Mouse (Mus musculus) MEL (cell line): ENCODE measurements around the gene Tmem251. TPM values are rescaled to one million over a fixed set of nuclear protein-coding genes. Genes with fewer than 3 reads are reported as not detected.

Source experiments
- DNase-seq: peaks from one replicate; pipeline ENCODE4 v3.0.0; 2011; ENCODE audit warnings: low read depth, low spot score
- H3K27ac ChIP-seq: 2 replicates; pipeline ENCODE4 v1.5.1; 2012; ENCODE audit warnings: low read depth, mild to moderate bottlenecking, control low read depth, low read length, moderate library complexity; ENCODE audit not compliant: control insufficient read depth
- H3K27me3 ChIP-seq, 2 experiments: fragments of 150-350 bp in 1 of 2; sonication (generic) in 1 of 2; 2 replicates each; pipeline ENCODE4 v1.6.1; 2012; ENCODE audit warnings: low read length in 2 of 2, mild to moderate bottlenecking in 2 of 2, improper control_type of control experiment in 1 of 2, moderate library complexity in 1 of 2; ENCODE audit not compliant: insufficient read depth in 2 of 2, control insufficient read depth in 1 of 2
- H3K36me3 ChIP-seq, 2 experiments: 2 replicates each; pipeline ENCODE4 v1.6.1; 2012 to 2014; ENCODE audit warnings: low read length in 2 of 2, improper control_type of control experiment in 1 of 2, inconsistent platforms in 1 of 2, mild to moderate bottlenecking in 1 of 2; ENCODE audit not compliant: insufficient read depth in 2 of 2, control insufficient read depth in 1 of 2
- H3K4me1 ChIP-seq, 2 experiments: fragments of 150-350 bp in 1 of 2; sonication (generic) in 1 of 2; 2 replicates each; pipeline ENCODE4 v1.6.1; 2012; ENCODE audit warnings: low read length in 2 of 2, improper control_type of control experiment in 1 of 2, mild to moderate bottlenecking in 1 of 2; ENCODE audit not compliant: insufficient read depth in 2 of 2, control insufficient read depth in 1 of 2
- H3K4me3 ChIP-seq, 2 experiments: fragments of 150-350 bp in 1 of 2; sonication (generic) in 1 of 2; 2 replicates each; pipeline ENCODE4 v1.5.1; 2012; ENCODE audit warnings: low read depth in 2 of 2, low read length in 2 of 2, mild to moderate bottlenecking in 2 of 2, moderate library complexity in 2 of 2, control low read depth in 1 of 2, improper control_type of control experiment in 1 of 2; ENCODE audit not compliant: control insufficient read depth in 1 of 2, insufficient read depth in 1 of 2
- H3K79me2 ChIP-seq: 2 replicates; pipeline ENCODE4 v1.6.1; 2012; ENCODE audit warnings: mild to moderate bottlenecking, low read length, moderate library complexity; ENCODE audit not compliant: control insufficient read depth, poor library complexity, insufficient read depth
- H3K9ac ChIP-seq: 2 replicates; pipeline ENCODE4 v1.6.1; 2012; ENCODE audit warnings: low read depth, mild to moderate bottlenecking, control low read depth, low read length, moderate library complexity; ENCODE audit not compliant: control insufficient read depth, poor library complexity, severe bottlenecking
- H3K9me3 ChIP-seq: fragments of 150-350 bp; sonication (generic); replicated peaks from 2 replicates; pipeline ENCODE4 v1.6.1; 2012; ENCODE audit warnings: mild to moderate bottlenecking, low read length, improper control_type of control experiment, moderate library complexity; ENCODE audit not compliant: insufficient read depth
- BHLHE40 ChIP-seq: IDR thresholded peaks from 2 replicates; pipeline ENCODE4 v1.6.1; 2012; ENCODE audit warnings: low read depth, mild to moderate bottlenecking, inconsistent platforms, low read length, improper control_type of control experiment, borderline replicate concordance
- CHD1 ChIP-seq: IDR thresholded peaks from 2 replicates; pipeline ENCODE4 v1.6.1; 2012; ENCODE audit warnings: low read depth, mild to moderate bottlenecking, inconsistent platforms, low read length, improper control_type of control experiment
- CHD2 ChIP-seq: IDR thresholded peaks from 2 replicates; pipeline ENCODE4 v1.6.1; 2011; ENCODE audit warnings: low read length, improper control_type of control experiment
- E2F4 ChIP-seq: IDR thresholded peaks from 2 replicates; pipeline ENCODE4 v1.6.1; 2011; ENCODE audit warnings: low read depth, low read length, improper control_type of control experiment, borderline replicate concordance
- EP300 ChIP-seq, 2 experiments: IDR thresholded peaks; 2 replicates each; pipeline ENCODE4 v1.6.1; 2011; ENCODE audit warnings: improper control_type of control experiment in 2 of 2, low read length in 2 of 2, low read depth in 1 of 2, mild to moderate bottlenecking in 1 of 2
- ETS1 ChIP-seq: IDR thresholded peaks from 2 replicates; pipeline ENCODE4 v1.6.1; 2012; ENCODE audit warnings: low read depth, mild to moderate bottlenecking, inconsistent platforms, low read length, improper control_type of control experiment, moderate library complexity
- GABPA ChIP-seq: IDR thresholded peaks from 2 replicates; pipeline ENCODE4 v1.6.1; 2012; ENCODE audit warnings: low read depth, mild to moderate bottlenecking, inconsistent platforms, low read length, improper control_type of control experiment, moderate library complexity
- GATA1 ChIP-seq: IDR thresholded peaks from 2 replicates; pipeline ENCODE4 v1.6.1; 2011; ENCODE audit warnings: low read depth, low read length, improper control_type of control experiment
- KAT2A ChIP-seq: conservative IDR thresholded peaks from 2 replicates; pipeline ENCODE4 v1.6.1; 2012; ENCODE audit warnings: low read depth, low read length, improper control_type of control experiment, inconsistent platforms
- MAFK ChIP-seq: IDR thresholded peaks from 2 replicates; pipeline ENCODE4 v1.6.1; 2011; ENCODE audit warnings: low read depth, mild to moderate bottlenecking, low read length, improper control_type of control experiment, borderline replicate concordance
- MEF2A ChIP-seq: IDR thresholded peaks from 2 replicates; pipeline ENCODE4 v1.6.1; 2014; ENCODE audit warnings: low read depth, mild to moderate bottlenecking, inconsistent platforms, low read length, improper control_type of control experiment; ENCODE audit not compliant: poor library complexity, insufficient replicate concordance, severe bottlenecking; ENCODE audit errors: extremely low read depth
- MYC ChIP-seq: IDR thresholded peaks from 2 replicates; pipeline ENCODE4 v1.6.1; 2011; ENCODE audit warnings: low read depth, mild to moderate bottlenecking, low read length, improper control_type of control experiment, moderate library complexity
- NELFE ChIP-seq: IDR thresholded peaks from 2 replicates; pipeline ENCODE4 v1.6.1; 2011; ENCODE audit warnings: low read depth, low read length, improper control_type of control experiment
- NRF1 ChIP-seq: IDR thresholded peaks from 2 replicates; pipeline ENCODE4 v1.6.1; 2014; ENCODE audit warnings: low read depth, mild to moderate bottlenecking, inconsistent platforms, low read length, improper control_type of control experiment, moderate library complexity; ENCODE audit not compliant: poor library complexity, insufficient read depth, severe bottlenecking
- POLR2AphosphoS2 ChIP-seq: IDR thresholded peaks from 2 replicates; pipeline ENCODE4 v1.6.1; 2011; ENCODE audit warnings: low read length, improper control_type of control experiment
- TAL1 ChIP-seq: IDR thresholded peaks from 2 replicates; pipeline ENCODE4 v1.6.1; 2012; ENCODE audit warnings: mild to moderate bottlenecking, inconsistent platforms, low read length, moderate library complexity, mixed read lengths
- TCF12 ChIP-seq: IDR thresholded peaks from 2 replicates; pipeline ENCODE4 v1.6.1; 2014; ENCODE audit warnings: low read depth, mild to moderate bottlenecking, inconsistent platforms, low read length, improper control_type of control experiment, moderate library complexity
- USF2 ChIP-seq, 2 experiments: IDR thresholded peaks; 2 replicates each; pipeline ENCODE4 v1.6.1; 2011 to 2012; ENCODE audit warnings: improper control_type of control experiment in 2 of 2, low read length in 2 of 2, borderline replicate concordance in 1 of 2, inconsistent platforms in 1 of 2, low read depth in 1 of 2, mild to moderate bottlenecking in 1 of 2; ENCODE audit not compliant: insufficient read depth in 1 of 2
- ZC3H11A ChIP-seq: IDR thresholded peaks from 2 replicates; pipeline ENCODE4 v1.6.1; 2012; ENCODE audit warnings: low read depth, mild to moderate bottlenecking, inconsistent platforms, low read length, improper control_type of control experiment
- polyA plus RNA-seq, 2 experiments: library from polyadenylated mRNA; stranded (reverse) in 1 of 2; unstranded in 1 of 2; fragments of >175 nt in 1 of 2; fragments of >200 nt in 1 of 2; gene quantifications; 2 replicates each; pipeline versions ENCODE4 v1.2.1 to v1.2.4; 2012; ENCODE audit warnings: low replicate concordance in 2 of 2, low read depth in 1 of 2; ENCODE audit not compliant: insufficient read length in 2 of 2, insufficient read depth in 1 of 2, missing spikeins in 1 of 2
- total RNA-seq: library from RNA; depleted of rRNA; stranded (reverse); fragments of 300-350 nt; gene quantifications from 2 replicates; pipeline ENCODE4 v1.2.3, GENCODE M21; 2012

Gene Tmem251
- total and polyA plus RNA-seq, 3 experiments, result 9.0 to 57.5 (median 11.4) TPM

GRCm38 (mm10) chr12:102782841-102783240, 39.3 kb downstream of the Tmem251 start:
- TF ChIP-seq TCF12, result no peak
- no peak for TF ChIP-seq NELFE
- TF ChIP-seq ETS1, result no peak
- no peak for TF ChIP-seq GABPA
- no peak for TF ChIP-seq ZC3H11A
- no peak for TF ChIP-seq GATA1
- no peak for TF ChIP-seq TAL1
- no peak for TF ChIP-seq CHD1
- no peak for TF ChIP-seq MEF2A
- no peak for TF ChIP-seq E2F4
- TF ChIP-seq MAFK, result no peak
- TF ChIP-seq BHLHE40, result no peak
- TF ChIP-seq EP300 (IDR thresholded peaks at IDR 0.05; ENCODE audit: low read depth in 1 of 2, low read length in 2 of 2), result no peak
- TF ChIP-seq CHD2, result no peak
- TF ChIP-seq POLR2AphosphoS2, result no peak
- no peak for TF ChIP-seq MYC
- TF ChIP-seq, all 39 proteins: peak for 0
- H3K4me3 ChIP-seq, result no peak overlapping the region
- no peak for DNase-seq
- H3K27ac ChIP-seq, result no peak overlapping the region
- H3K36me3 ChIP-seq, result no peaks in the 10 kb centered on the region; a peak in 2 of 4 replicates
- H3K9ac ChIP-seq, result no peak overlapping the region
- H3K27me3 ChIP-seq, result no peaks in the 10 kb centered on the region
- no peaks in the 10 kb centered on the region for H3K79me2 ChIP-seq
- H3K9me3 ChIP-seq, result no peaks in the 10 kb centered on the region
- no peaks in the 10 kb centered on the region for H3K4me1 ChIP-seq

DNA sequence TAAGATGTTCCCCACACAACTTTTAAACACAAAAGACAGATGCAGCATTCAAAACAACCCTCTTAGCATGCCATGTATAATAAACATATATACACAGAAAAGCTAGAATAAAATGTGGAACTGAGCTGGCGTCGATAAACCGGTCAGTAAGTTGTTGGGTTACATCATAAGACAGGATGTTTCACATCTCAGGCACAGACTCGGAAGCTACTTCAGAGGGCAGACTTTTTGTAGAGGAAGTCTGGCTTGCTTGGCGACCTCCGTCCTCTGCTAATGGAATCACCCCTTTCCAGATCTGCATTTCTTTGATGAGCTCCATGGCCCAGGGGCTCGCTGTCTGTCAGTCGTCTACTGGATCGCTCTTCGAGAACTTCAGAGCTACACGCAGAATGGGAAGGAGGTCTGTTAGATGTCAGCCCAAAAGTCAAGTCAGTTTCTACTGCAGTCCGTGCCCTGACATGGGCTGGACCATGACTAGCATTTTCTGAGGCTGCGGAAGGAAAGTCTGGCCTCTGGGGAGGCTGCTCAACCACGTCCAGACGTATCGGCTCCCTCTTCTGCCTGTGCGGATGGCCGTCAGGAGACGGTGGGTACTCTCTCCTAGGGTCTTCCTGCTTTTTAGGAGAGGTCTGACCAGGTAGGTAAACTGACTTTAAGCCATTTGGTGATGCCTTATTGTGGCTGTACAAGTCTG, 41.5 kb downstream of the Tmem251 start:
- no peak for TF ChIP-seq USF2 (IDR thresholded peaks at IDR 0.05; ENCODE audit: borderline replicate concordance in 1 of 2, insufficient read depth in 1 of 2, low read depth in 1 of 2, low read length in 2 of 2)
- TF ChIP-seq E2F4, result no peak
- no peak for TF ChIP-seq NRF1
- TF ChIP-seq KAT2A, result no peak
- no peak for TF ChIP-seq CHD1
- no peaks in the 10 kb centered on the region for H3K4me1 ChIP-seq
- H3K27me3 ChIP-seq, result no peaks in the 10 kb centered on the region
- H3K9me3 ChIP-seq, result no peaks in the 10 kb centered on the region
- no peak for DNase-seq
- no peak overlapping the region for H3K9ac ChIP-seq
- no peak overlapping the region for H3K27ac ChIP-seq
- peaks cover 0 to 1% of the 10 kb centered on the region in 2 experiments; a peak in 2 of 4 replicates for H3K36me3 ChIP-seq
- no peaks in the 10 kb centered on the region for H3K79me2 ChIP-seq
- H3K4me3 ChIP-seq, result no peak overlapping the region
